In the genomic region with DNA sequence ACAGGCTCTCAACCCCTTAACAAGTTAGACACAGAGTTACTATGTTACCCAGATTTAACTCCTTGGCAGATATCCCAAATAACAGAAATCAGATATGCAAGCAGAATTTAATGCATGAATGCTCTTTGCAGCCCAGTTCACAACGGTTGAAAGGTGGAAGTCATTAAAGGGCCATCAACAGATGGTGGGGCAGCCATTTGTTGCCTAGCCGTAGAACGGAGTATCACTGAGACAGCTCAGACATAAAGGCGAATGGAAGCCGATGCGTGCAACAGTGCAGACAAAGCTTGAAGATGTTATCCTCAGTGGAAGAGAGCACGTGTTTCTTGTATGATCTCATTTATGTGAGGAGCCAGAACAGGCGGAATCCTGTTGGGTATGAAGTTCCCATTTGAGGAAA, we compare ENCODE assay signal across 1 mouse cellular context.
TF ChIP-seq lines count a peak whose summit lies in the region.

No protein-coding gene starts in this region.

TF ChIP-seq in MEL, 35 proteins besides CTCF, POLR2A, EP300 and RAD21:
- TF ChIP-seq ZKSCAN1 (IDR thresholded peaks at IDR 0.05; ENCODE audit: low read depth, low read length) (no peak), TAL1 (IDR thresholded peaks at IDR 0.05; ENCODE audit: low read length) (no peak), USF2 (IDR thresholded peaks at IDR 0.05; ENCODE audit: borderline replicate concordance in 1 of 2, insufficient read depth in 1 of 2, low read depth in 1 of 2, low read length in 2 of 2) (no peak), MYC (IDR thresholded peaks at IDR 0.05; ENCODE audit: low read depth, low read length) (peak; percentile 88), MYB (IDR thresholded peaks at IDR 0.05; ENCODE audit: low read depth, low read length) (peak; percentile 96), ELF1 (IDR thresholded peaks at IDR 0.05; ENCODE audit: low read depth, low read length) (no peak), MAX (IDR thresholded peaks at IDR 0.05; ENCODE audit: low read length) (peak; percentile 97), GABPA (IDR thresholded peaks at IDR 0.05; ENCODE audit: low read depth, low read length) (no peak), SMC3 (IDR thresholded peaks at IDR 0.05; ENCODE audit: low read depth, low read length) (no peak), USF1 (IDR thresholded peaks at IDR 0.05; ENCODE audit: low read depth, low read length) (peak; percentile 69; the same call in 1 of the 2 replicates), ZC3H11A (IDR thresholded peaks at IDR 0.05; ENCODE audit: low read depth, low read length) (no peak), POLR2AphosphoS2 (IDR thresholded peaks at IDR 0.05; ENCODE audit: low read length) (no peak), E2F4 (IDR thresholded peaks at IDR 0.05; ENCODE audit: borderline replicate concordance, low read depth, low read length) (no peak), BHLHE40 (IDR thresholded peaks at IDR 0.05; ENCODE audit: borderline replicate concordance, low read depth, low read length) (peak; percentile 58; the same call in 1 of the 2 replicates), ETS1 (IDR thresholded peaks at IDR 0.05; ENCODE audit: low read depth, low read length) (peak; percentile 79), RCOR1 (IDR thresholded peaks at IDR 0.05; ENCODE audit: low read depth, low read length) (peak; percentile 99), MAFK (IDR thresholded peaks at IDR 0.05; ENCODE audit: borderline replicate concordance, low read depth, low read length) (no peak), MEF2A (IDR thresholded peaks at IDR 0.05; ENCODE audit: extremely low read depth, insufficient replicate concordance, low read depth, low read length, poor library complexity, severe bottlenecking) (no peak), CHD2 (IDR thresholded peaks at IDR 0.05; ENCODE audit: low read length) (no peak), TCF12 (IDR thresholded peaks at IDR 0.05; ENCODE audit: low read depth, low read length) (peak; percentile 68; the same call in 1 of the 2 replicates), UBTF (IDR thresholded peaks at IDR 0.05; ENCODE audit: borderline replicate concordance, insufficient read depth, low read depth, low read length) (no peak), ZNF384 (IDR thresholded peaks at IDR 0.05; ENCODE audit: low read depth, low read length) (no peak), MAZ (IDR thresholded peaks at IDR 0.05; ENCODE audit: low read depth, low read length) (no peak), SIN3A (IDR thresholded peaks at IDR 0.05; ENCODE audit: low read length) (peak; percentile 77), JUND (IDR thresholded peaks at IDR 0.05; ENCODE audit: low read depth, low read length) (no peak), KAT2A (conservative IDR thresholded peaks at IDR 0.05; ENCODE audit: low read depth, low read length) (no peak), CHD1 (IDR thresholded peaks at IDR 0.05; ENCODE audit: low read depth, low read length) (no peak), TBP (IDR thresholded peaks at IDR 0.05; ENCODE audit: low read depth, low read length) (peak; percentile 81), GATA1 (IDR thresholded peaks at IDR 0.05; ENCODE audit: low read depth, low read length) (peak; percentile 87), HCFC1 (IDR thresholded peaks at IDR 0.05; ENCODE audit: low read depth, low read length) (no peak), NRF1 (IDR thresholded peaks at IDR 0.05; ENCODE audit: insufficient read depth, low read depth, low read length, poor library complexity, severe bottlenecking) (no peak), ZMIZ1 (IDR thresholded peaks at IDR 0.05; ENCODE audit: low read depth, low read length) (no peak), POLR2AphosphoS5 (IDR thresholded peaks at IDR 0.05; ENCODE audit: borderline replicate concordance, low read depth, low read length) (no peak), NELFE (IDR thresholded peaks at IDR 0.05; ENCODE audit: low read depth, low read length) (no peak; the same call in 1 of the 2 replicates), MXI1 (IDR thresholded peaks at IDR 0.05; ENCODE audit: low read depth, low read length) (peak; percentile 80)
TF ChIP-seq in MEL: peak in this region for 12.
